Mouse (Mus musculus) layer of hippocampus, postnatal 10 days (tissue): Measurements from ENCODE around the gene Foxg1. TPM values are rescaled to one million over a fixed set of nuclear protein-coding genes. Genes with fewer than 3 reads are reported as not detected.

ENCODE experiments used
- DNase-seq, 2 experiments: peaks; one replicate each; pipeline ENCODE4 v3.0.0; 2021; ENCODE audit warnings: low spot score in 2 of 2
- long read RNA-seq: library from polyadenylated mRNA; stranded (forward); transcript quantifications from one replicate; pipeline ENCODE4 v2.0.0, GENCODE M21; 2023
- total RNA-seq, 2 experiments: library from RNA; stranded (reverse); gene quantifications; 2 replicates each; pipeline ENCODE4 v1.2.3; 2021

Gene Foxg1
- 100 to 1,000 TPM; 182 to 209 TPM for total RNA-seq
- long read RNA-seq, transcript Foxg1-204 (1 exons, 3,973 nt): major isoform, 96 of 106 reads
- long read RNA-seq, partial matches to known transcripts: 0 of 106 reads
- long read RNA-seq, other reads (novel, unspliced or antisense): 6 of 106 reads

DNA sequence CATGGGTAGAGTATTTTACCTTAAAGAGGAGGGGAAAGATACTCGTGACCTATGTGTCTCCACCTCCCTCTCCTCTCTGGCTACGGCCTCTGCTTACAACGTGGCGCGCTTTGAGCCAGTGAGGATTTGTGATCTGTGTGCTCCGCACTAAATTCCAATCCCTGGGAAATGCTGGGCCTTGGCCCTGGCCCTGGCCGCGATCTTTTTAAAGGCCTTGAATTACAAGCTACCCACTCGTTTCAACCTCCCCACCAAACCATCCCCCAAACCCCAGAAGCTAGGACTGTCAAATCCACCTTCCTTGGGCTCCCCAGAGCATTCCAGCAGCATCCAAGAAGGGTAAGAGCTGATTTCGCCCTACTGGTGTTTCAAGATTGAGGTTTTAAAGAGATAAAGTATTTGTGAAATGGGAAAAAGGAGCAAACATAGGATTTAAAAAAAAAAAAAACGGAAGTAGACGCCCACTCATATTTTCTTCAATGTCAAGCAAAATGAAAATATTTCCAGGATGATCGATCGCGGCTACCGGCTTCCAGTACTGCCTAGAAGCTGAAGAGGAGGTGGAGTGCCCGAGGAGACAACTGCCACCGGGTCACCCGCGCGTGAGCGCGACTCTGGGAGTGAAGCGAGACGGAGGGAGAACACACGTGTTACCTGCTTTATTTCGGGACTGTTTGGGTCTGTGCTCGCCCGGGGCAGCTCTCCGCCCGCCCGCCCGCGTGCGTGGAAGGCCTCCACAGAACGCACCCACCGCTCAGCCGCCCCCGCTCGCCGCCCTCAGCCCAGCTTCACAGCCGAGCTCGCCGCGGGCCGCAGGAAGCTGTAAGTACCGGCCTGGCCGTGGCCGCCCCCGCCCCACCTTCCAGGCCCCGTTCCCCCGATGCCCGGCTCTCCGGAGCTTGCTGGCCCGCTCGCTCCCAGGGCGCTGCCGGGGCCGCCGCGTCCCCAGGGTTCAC, at the start of gene Foxg1:
Foxg1 (plus strand) TSS at position 96 of the 956 bp plus-strand sequence.
- DNase-seq: peak in 1 of 2 experiments; percentile 71

DNA sequence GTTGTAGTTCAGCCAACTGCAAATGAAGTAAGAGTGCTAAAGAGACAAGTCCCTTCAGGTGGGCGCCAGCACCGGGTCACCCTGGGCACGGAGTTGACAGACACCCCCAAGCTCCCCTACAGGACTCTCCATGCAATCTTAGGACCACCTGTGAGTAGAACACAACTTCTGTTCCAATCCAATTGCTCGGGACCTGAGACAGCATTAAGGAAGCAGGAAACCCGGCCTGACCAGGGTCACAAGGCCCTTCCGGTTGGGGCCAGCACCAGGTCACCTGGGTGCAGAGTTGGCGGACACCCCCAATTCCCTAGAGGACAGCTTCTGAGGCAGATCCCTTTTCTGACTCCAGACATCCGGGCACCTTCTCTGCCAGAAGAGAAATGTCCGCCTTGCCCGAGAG, 32.8 kb upstream of the Foxg1 start:
- no peak for DNase-seq

DNA sequence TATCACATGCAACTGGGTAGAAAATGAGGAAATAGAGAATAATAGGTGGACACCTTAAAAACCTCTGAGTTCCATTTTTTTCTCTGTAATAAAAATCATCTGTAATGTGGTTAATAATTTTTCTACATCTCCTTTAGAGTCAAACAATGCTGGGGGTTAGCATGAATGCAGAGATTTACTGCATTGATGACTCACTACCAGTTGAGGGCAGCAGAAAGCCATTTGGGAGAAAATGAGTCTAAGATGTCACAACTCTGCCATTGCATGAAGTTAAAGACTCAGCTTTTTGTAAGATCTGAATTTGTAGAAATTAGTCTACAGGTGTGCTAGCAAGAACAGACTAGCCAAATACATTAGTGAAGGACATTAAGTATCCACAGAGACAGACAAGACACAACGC, 13.5 kb upstream of the Foxg1 start:
- DNase-seq: peak in 1 of 2 experiments; percentile 19

DNA sequence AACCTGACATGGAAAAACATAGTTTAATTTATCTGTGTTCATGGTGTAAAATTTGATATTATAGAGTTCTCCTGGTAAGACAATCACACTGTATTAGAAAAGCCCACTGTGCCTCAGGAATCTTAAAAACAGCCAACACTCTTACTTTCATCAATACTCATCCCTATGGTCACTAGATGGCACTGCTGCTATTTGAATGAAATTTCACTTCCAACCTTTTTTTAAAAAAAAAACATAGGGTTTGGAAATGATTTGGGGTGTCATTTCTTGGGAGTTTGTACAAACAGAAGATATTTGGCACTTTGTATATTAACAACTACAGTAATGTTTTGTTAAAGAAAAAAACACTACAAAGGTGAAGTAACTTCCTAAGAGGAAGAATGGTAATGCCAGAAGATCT, 10.3 kb upstream of the Foxg1 start:
- DNase-seq: peak in 1 of 2 experiments; percentile 18

DNA sequence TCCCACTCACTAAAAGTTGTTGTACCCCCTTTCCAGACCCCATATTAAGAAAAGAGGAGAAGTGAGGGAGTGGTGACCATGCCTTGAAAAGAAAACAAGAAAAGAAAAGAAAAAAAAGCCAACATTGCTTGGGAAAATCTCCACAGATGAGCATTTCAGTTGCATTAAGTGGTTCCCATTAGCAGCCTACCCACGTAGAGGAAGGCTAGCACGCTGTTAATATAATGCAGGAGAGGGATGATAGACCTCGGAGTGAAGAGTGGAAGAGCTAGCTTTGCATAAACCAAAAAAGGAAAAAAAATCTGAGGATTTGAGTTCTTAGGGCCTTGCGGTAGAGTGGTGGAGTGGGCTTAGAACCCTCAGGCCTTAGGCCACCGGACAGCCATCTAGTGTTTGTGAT, 9.3 kb upstream of the Foxg1 start:
- peak in 1 of 2 experiments; percentile 18 for DNase-seq

DNA sequence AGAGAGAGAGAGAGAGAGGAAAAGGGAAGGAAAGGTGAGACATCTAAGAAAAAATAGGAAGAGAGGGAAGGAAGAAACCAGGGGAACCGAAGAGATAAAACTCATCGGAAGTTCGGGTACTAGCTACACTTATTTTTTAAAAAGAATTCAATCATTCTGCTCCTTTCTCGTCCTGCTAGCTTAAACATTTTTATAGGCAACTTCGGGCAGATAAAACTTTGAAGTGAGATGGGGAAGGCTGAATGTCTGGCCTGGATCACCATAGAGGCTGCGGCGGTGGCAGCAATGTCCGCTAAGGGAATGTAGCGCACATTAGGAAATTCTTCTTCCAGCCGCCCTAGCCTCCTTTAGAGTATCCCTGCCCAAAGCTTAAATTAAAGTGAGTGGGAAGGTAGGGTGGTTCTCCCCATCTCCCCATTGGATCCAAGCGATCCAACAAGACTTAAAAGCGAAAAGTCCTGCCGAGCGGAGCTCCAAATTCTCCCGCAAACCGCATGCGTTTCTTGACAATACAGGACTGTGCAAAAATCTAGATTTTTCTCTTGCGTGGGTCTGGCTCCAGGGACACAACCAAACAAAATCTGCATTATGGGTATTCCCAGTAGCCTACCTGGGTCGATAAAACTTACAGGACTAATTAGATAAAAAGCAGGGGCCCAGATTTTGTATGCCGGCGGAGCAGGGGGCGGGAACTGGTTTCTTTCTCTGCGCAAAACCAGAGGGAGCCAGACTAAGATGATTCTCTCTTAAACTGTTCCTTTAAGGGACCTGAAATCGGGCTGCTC, 8.4 kb upstream of the Foxg1 start:
- DNase-seq: peak in 1 of 2 experiments; percentile 41

DNA sequence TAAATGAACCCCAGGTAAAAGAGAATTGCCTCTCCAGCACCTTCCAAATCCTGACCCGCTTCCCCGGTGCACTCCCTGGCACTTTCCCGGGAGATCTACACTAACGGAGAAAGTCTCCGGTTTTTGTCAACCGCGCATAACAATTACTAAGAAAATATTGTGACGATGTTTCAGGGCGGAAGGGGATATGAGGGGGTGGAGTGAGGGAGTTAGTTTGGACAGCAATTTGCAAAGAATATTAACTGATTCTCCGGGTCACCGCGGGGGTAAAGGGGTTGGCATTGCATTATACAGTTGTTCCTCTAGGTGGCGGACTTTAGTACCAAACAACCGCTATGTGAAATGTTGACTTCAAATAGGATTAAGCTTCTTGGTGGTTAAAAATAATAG, 7.9 kb upstream of the Foxg1 start:
- DNase-seq: peak in 1 of 2 experiments; percentile 70

DNA sequence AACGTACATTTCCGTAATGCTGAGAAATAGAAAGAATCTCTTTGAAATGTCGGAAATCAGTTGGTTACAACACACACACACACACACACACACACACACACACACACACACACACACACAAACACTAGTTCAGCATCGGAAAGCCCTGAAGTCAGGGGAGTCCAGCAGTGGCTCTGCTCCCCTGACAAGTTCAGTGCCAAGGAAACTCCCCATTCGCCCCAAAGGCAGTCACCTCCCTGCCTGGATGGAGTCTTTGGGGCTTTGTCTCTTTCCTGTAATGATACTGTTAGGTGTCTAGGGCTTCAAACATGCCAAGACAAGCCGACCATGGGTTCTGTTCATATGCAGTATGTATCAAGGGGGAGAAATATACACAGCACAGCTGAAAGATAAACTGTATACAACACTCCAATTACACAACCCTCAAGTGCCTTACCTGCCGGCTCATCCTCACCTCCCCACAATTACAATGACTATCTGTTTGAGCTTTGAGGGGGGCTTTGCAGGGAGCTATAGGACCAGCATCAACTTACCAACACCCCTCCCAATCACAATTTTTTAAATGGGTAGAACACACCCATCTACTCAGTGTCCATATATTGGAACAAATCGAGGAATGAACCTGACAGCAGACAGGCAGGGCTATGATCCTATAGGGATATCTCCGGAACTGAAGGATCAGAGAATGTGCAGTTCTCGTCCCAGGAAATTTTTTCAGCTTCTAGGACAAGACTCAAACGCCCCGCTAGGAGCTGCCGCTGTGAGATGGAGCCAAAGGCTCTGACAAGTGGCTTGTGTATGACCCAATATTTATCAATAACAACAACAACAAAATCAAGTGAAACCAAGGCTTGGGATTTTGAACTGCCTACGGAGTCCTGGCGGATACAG, 6.8 kb upstream of the Foxg1 start:
- DNase-seq: peak in 1 of 2 experiments; percentile 55

DNA sequence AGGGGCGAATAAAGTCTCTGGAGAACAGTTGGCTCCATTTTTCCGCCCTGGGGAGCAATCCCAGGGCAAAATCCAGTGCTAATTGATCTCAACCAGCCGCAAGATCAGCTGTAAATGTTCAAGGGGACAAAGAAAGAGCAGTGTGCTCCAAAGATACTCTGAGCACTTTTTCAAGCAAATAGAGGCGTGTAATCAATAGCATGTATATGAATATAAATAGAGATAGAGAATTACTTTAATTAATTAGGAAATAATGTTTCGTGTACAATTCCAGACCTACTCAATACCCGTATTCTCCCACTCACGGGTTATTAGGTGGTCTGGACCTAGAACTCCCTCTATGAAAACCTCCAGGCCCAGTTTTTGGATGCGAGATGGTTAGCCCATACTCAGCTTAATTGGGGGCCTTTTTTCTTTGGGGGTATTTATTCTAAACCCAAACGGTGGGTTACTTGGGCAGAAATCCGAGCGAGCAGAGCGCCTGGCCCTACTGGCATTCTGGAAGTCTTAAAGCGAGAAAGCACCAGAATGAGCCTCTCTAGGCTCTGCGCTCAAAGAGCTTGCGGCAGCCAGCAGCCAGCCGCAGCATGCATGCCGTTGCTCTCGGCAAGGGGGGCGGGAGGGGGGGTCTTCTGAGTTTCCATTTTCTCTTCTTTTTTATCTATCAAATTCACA, 6.0 kb upstream of the Foxg1 start:
- DNase-seq: peak in 1 of 2 experiments; percentile 54

DNA sequence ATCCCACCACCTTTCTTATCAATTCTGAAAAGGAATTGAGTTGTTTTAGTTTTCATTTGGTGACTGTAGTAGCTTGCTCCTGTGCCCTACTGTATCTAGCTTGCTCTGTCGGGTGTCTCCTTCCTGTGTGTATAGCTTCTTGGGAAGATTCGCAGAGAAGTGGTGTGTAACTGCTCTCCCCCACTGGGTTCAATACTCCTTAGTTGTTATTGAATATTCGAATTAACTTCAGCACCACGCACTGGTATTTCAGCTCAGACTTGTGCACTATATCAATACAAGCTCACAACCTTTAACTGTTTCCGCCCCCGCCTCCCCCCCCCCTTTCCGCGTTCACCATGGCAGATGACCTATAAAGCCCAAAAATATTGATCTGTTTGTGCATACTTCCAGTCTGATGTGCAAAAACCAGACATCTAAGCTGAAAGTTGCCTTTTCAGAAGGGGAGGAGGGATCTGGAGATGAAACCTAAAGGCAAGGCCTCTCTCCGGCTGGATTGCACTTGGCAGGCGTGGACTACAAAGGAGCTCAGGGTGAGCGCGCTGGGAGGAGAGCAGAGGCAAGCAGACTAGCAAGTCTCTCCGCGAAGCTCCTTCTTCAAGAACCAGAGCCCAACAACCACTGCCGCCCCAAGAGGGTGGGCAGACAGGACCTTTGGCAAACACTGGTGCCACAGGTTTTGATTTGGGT, 5.0 kb upstream of the Foxg1 start:
- peak; percentile 73 to 76 for DNase-seq

DNA sequence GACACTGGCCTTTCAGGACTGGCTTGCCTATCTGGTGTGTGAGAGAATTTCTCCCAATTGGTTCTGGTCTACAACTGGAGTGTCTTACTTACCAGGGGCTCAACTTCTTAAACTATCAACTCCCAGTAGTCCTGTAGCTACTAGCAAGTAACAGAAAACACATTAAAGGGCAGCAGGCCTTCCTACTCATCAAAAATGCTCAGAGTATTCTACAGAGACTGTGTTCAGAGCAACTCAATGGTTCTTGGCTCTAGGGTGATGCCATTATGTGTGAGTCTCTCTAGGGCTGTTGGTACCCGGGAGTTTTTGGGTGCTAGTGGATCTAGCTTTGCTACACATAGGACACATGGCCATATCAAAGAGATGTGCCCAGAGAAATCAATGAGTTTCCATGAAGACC, 3.5 kb upstream of the Foxg1 start:
- DNase-seq: no peak

DNA sequence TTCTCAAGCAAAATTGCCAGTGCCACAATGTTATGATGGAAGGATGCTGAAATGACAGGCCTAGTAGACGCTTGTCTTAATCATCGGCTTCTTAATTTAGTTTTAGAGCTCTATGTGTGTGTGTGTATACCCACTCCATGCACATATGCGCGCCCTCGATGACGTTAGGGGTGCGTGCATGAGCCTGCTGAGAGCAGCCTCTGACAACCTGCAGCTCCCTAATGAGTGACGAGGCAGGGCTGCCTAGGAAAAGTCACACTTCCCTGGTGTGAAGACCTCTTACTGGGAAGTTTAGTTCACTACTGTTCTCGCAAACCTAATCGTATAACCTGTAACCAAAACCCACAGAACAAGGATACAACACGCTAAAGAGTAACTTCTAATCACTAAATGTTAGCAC, 3.0 kb upstream of the Foxg1 start:
- peak in 1 of 2 experiments; percentile 56 for DNase-seq

DNA sequence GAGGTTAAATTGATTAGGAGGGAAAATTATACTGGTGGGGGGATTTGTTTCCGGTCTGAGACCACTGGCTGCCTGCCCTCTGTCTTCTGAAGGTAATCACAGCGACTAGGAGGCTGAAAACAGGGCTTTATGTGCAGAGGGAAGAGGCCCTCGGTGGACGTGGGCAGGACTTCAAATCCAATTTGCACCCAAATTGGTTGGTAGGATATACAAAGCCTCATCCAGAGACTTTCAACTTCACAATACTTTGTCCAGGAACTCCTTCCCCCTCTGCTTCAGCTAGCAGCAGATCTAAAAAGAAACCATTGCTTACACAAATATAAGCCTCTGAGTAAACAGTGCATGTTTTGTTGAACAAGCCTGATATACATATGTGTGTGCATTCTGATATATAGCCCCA, 2.0 kb upstream of the Foxg1 start:
- peak in 1 of 2 experiments; percentile 59 for DNase-seq

DNA sequence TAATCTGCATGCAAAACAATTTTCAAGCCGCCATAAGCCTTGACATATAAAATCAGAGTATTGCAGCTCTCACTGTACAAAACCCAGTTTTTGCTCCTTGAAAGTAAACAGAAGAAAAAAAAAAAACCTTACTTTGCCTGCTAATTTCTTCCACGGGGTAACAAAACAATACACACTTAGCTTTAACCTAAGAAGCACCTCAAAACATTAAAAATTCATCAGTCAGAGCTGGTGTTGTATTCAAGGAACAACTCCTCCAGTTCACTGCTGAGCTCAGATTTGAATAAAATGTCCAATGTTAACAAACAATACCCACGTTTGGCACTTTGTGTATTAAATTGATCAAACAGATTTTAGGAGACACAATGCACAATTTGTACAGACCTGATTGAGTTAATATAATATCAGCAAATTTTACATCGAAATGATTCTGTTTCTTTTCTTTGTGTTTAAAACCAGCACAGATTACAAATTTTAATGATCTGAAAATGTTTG, 1.4 kb upstream of the Foxg1 start:
- peak in 1 of 2 experiments; percentile 9 for DNase-seq

DNA sequence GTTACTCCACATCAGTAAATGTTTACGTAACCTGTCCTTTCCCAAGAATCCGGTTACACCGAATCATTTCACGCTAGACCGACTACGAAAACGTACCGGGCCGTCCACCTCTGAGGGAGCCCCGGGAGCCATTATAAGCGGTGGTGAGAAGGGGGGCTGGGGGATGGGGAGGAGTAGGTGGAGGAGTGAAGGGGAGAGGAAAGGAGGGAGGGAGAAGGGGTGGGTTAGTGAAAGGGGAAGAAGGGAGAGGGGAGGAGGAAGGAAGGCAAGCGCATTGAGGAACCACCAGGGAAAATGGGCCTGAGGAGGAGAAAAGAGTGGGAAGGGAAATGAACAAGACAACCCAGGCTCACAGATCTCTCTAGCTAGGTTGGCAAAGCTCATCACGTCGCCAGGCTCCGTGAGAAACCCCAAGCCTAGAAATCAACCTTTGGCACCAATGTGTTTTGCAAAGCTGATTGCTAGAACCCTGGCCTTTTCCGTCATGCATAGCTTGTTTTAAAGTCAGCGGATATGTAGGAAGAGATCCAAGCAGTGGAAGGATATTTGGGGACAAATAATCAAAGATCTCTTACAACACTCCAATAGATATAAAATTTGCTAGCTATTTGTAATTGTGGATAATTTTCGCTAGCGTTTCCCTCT, 617 bp upstream of the Foxg1 start:
- peak in 1 of 2 experiments; percentile 67 for DNase-seq

DNA sequence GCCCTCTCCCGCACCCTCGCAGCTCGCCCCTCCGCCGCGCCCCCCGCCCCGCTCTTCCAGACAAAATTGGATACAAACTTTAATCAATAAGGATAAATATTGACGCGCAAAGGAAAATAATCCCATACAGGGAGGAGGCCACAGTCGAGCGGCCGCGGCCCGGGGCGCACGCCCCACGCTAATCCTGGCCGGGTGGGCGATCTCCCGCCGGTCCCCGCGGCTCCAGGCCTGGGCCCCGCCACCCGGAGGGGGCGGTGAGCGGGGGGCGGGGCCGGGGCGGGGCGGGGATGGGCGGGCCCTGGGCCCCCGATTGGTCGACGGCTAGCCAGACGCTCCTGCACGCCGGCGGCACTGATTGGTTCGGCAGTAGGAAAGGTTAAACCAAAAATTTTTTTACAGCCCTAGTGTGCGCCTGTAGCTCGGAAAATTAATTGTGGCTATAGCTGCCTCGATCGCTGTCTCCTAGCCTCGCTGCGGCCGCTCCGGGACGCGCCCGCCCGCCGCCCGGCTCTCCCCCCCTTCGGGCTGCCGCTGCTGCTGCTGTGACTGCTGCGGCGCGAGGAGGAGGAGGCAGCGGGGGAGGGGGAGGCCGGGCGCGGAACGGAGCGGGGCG, 1.2 kb downstream of the Foxg1 start:
- peak; percentile 84 to 91 for DNase-seq

DNA sequence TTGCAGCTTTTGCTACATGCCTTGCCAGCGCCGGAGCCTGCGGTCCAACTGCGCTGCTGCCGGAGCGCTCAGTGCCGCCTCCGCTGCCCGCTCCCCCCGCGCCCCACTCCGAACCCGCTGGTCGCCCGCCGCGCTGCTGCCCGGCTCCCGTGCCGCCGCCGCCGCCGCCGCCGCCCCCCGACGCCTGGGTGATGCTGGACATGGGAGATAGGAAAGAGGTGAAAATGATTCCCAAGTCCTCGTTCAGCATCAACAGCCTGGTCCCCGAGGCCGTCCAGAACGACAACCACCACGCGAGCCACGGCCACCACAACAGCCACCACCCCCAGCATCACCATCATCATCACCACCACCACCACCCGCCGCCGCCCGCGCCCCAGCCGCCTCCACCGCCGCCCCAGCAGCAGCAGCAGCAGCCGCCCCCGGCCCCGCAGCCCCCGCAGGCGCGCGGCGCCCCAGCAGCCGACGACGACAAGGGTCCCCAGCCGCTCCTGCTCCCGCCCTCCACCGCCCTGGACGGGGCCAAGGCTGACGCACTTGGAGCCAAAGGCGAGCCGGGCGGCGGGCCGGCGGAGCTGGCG, 1.9 kb downstream of the Foxg1 start:
- DNase-seq: peak in 1 of 2 experiments; percentile 66
